Mouse (Mus musculus) cerebellum, adult 2 months (tissue): Measurements from ENCODE around the gene Myl6.

Experiments used
- CTCF ChIP-seq: fragments of 200-500 bp; IDR thresholded peaks from 2 replicates; pipeline ENCODE4 v1.5.1; 2011; ENCODE audit warnings: low read depth, mild to moderate bottlenecking, control low read depth, low read length, moderate library complexity, borderline replicate concordance; ENCODE audit not compliant: insufficient read depth
- POLR2A ChIP-seq: fragments of 200-500 bp; IDR thresholded peaks from 2 replicates; pipeline ENCODE4 v1.6.1; 2011; ENCODE audit warnings: low read length, control low read depth, borderline replicate concordance; ENCODE audit not compliant: insufficient read depth

GRCm38 (mm10) chr10:128509203-128509602 lies 15.3 kb upstream of the Myl6 start:
- TF ChIP-seq CTCF = no peak
- no peak for TF ChIP-seq POLR2A
